Mouse (Mus musculus): ENCODE measurements around the gene Mgme1.

Mgme1 gene

DNA sequence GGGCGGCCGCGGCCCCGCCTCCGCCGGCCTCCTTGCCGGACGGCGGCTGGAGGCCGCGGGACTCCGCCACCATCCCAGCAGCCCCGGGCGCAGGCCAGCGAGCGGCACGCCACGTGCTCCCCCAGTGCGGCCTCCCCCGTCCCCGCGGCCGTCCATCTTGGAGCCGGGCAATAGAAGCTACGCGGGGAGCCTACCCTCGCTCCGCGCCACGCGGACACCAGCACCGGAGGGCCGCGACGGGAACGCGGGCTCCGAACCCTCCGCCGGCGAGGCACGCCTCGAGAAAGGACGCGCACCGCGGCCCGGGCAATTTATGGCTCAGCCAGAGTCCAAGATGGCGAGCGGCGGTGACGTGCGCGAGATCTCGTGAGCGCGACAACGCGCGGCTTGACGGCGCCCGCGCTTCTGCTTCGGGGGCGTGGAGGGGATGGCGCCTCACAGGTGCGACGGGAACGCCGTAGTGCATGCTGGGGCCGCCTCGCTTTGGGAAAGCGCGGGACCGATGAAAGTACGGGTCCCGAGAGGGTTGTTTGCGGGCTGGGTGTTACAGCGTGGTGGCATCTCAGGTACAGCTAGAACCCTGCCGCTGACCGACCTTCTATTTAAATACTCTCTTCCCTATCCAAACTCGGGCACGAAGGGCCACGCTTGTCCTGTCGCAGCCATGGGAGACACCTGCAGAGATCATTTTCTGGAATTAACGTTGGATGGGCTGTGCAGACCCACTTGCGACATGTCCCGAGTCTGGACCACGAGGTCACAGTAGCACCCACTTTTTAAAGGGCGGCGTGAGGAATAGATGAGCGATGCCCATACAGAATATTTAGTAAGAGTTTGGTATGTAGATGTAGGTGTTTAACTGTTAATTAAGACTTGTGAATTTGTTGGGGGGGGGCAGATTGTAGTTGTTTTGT is at the start of gene Mgme1, which contains the start of gene Snx5:
Mgme1 (plus strand) TSS at position 157 of the 914 bp plus-strand sequence.
Snx5 (minus strand) TSS at position 400 of the 914 bp plus-strand sequence.
- peak; percentile 95 to 96 for DNase-seq

DNA sequence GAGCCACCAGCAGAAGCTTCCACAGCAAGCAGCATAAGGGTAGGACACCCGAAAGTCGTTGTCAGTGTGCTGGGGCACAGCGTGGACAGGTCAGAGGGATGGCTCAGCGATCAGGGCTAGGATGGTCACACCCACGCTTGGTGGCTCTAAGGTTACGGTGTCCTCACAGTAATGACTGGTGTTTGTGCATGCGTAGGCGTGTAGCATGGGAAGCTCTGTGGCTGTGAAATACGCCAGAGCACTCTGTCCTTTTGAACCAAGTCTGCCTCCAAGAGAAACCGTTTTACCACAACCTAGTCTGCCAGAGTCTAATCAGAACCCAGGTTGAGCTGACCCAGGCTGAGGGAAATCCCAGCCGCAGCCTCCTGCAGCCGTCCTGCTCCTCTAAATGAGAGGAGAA is 46.1 kb upstream of the Mgme1 start:
- no peak for DNase-seq

DNA sequence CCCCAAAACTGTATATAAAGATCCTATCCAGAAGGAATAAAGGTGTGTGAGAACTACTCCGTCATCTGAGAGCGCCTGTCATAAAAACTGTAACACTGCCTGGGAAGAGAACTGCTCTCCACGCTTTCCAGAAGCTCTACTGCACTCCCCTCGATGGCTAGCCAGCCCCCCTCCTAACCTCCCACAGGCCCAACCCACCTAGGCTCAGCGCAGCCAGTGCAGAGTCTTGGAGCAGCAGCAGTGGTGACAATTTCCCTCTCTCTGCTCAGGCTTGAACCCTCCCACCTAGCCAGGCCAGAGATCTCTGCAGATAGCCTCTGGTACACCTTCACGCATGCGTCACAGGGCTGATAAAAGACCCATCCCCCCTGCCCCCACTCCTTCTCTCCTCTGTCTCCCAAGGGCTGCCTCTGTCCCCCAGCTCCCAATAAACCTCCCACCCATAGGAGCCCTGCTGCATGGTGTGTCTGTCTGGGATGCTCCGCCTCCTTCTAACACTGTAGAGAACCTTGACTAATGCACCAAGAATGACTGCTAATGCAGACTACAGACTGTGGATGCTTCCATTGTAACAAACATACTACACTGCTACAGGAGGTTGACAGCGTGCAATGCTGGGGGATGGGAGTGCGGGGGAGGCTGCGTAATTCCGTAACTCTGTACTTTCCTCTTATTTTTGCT is 43.4 kb upstream of the Mgme1 start:
- DNase-seq, result no peak

DNA sequence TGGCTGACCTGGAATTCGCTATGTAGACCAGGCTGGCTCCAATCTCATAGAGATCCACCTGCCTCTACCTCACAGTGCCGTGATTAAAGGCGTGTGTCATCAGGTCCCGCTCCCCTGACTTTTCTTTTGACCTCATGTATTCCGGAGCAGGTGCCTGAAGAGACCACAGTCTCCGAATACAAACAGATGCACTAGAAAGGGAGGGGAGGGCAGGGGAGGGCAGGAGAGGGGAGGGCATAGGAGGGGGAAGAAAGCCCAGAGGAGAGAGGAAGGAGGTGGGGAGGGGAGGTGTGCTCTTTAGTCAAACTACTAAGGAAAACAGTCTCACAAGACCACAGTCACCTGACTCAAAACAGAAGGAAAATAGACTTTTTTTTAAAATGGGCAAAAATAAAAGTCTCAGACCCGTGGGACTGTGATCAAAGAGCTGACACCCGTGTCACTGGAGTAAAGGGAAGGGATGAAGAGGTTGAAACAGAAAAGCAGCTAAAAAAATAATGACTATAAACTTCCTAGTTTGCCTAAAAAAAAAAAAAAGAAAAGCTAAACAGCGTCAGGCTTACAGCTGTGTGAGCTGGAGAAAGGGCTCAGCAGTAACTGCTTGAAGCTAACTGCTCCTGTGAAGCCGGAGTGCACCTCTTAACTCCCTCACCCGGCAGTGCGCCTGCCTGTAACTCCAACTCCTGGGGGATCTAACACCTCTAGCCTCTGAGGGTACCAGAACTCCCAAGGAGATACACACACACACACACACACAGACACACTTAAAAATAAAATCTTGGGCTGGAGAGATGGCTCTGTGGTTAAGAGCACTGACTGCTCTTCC is 41.7 kb upstream of the Mgme1 start:
- no peak for DNase-seq

DNA sequence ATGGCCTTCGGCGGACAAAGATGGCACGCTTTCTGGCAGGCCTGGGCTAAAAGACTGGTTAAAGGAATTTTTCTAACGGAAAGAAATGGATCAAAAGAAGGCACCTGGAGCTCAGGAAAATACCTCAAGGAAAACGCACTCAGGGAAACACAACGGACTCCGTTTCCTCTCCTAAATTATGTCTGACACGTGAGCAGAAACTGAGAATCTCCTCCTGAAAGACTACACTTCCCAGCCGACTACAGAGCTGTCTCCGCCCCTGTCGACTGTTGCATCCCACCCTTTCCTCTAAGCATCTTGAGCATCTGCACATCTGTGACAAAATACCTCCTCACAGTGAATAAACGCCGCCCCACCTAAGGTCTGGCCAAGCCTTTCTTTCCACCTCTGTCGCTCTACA is 40.8 kb upstream of the Mgme1 start:
- no peak for DNase-seq

DNA sequence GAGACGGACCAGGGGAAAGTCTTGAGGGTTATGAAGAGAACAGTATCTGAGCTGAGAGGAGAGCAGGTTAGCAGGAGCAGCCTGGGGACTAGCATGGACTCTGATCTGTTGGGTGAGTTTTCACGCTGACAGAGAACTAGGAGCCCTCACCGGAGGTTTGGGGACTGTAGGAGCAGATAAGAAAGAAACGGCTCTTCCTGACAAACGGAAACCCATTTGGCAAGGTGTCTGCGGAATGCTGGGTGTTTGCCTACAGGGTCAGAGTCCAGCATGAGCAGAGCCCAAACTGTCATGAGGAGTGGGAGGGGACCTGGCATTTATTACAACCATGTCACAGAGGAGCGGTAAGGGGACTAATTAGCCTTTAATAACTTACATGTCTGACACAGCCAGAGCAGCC is 40.0 kb upstream of the Mgme1 start:
- no peak for DNase-seq

DNA sequence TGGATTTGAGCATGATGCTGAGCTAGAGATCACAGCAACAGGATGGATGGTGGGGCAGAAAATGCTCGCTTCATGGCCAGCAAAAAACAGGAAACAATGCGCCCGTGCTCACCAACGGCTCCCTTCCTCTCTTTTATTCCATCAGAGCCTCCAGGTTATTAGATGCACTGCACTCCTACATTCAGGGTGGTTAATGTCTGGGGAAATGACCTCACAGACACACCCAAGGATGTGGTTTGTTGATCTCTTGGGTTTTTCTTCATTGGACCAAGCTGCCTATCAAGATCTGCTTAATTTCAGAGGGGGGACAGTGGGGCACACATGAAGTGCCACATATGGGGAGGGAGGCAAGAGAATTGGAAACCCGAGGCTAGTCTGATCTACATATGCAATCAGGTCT is 39.3 kb upstream of the Mgme1 start:
- no peak for DNase-seq

DNA sequence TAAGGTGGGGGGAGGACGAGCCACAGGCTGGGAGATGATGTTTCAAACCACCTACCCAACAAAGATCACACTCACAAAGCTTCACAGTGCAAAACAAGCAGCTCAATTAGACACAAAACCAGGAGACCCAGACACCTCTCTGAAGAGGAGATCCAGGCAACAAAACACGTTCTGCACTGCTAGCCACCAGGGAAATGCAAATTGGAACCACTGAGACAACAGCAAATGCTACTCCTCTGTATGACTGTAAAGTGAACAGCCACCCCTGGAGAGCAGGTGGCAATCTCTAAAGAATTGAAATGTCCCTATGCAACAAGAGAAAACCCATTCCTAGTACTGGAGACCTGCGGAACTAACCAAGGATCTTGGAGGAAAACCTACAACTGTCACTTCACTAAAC is 36.9 kb upstream of the Mgme1 start:
- no peak for DNase-seq

DNA sequence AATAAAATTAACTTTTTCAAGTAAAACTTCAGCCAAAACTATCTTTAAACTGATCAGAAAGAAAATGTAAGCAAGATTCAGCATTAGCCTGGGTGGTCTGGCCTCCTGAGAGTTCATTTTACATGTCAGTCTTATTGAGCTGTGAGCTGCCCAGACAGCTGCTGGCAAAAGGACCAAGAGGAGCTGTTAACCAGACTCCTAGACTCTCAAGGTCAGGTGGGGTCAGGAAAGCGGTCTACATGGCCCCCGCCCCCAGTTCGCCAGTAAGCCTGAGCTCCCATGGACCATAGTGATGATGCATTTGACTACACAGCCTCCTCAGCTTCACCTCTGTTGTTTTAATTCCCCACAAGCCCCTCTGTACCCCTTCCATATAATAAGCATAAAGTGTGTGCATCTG is 34.7 kb upstream of the Mgme1 start:
- DNase-seq, result no peak

DNA sequence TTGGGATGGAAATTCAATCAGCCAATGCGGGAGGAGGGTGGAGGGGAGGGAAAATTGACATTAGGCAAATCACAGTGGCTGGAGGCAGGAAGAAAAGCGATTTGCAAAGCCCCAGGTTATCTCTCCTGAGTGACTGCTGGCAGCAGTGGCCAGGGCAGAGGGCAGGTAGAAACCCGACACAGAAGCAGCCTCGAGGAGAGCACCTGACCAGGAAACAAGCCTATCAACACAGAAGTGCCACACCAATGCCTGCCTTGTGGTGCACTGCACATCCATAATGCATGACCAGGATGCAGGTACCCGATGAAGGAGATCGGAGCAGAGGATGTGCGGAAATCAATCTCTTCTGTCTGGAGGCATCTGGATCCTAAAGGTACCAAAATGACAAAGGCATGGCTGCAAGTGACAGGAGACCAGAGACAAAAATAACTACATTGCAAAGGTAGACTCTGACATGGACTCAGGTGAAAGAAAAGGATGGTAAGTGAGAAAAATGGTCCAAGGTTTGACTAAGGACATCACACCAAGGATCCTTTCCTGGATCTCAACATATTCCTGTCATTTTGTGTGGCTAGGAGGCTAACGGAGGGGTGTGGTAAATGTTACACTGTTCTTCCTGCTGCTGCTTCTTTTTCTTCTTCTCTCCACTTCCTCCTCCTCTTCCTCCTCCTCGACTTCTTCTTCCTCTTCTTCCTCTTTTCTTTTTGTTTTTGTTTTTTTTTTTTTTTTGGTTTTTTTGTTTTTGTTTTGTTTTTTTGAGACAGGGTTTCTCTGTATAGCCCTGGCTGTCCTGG is 33.5 kb upstream of the Mgme1 start:
- no peak for DNase-seq

DNA sequence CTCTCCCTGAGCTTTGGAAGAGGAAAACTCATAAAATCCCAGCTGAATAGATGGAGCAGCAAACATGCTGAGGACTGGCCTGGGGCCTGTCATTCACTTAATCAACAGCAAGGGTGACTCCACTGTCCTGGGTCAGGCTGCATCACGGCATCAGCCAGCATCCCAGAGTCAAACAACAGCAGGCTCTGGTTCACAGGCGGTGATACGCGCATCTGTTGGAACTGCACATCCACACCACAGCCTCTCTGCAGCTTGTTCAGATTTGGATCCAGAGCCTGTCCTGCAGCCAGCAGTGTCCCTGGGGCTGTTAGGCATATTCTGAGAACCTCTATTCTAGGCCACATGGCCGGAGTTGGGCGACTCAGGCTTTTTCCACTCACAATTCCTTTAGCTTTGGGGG is 32.1 kb upstream of the Mgme1 start:
- DNase-seq, result peak in 1 of 2 experiments; percentile 66

DNA sequence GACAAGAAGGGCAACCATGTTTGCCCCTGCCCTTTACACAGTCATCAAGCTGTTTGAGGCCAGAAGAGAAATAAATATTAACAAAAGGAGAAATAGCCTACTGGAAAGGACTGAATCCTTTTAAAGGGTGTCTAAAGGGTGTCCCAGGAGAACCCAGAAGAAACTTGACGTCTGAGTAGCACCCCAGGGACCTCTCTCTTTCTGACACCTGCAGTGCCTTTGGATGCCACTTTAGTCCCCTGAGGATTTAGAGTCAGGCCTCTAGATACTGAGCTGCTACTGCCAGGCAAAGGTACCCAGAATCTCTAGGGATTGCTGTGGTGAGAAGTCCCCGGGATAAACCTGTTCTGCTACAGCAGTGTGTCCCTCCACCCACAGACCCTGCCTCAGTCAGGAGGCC is 31.1 kb upstream of the Mgme1 start:
- DNase-seq, result no peak

DNA sequence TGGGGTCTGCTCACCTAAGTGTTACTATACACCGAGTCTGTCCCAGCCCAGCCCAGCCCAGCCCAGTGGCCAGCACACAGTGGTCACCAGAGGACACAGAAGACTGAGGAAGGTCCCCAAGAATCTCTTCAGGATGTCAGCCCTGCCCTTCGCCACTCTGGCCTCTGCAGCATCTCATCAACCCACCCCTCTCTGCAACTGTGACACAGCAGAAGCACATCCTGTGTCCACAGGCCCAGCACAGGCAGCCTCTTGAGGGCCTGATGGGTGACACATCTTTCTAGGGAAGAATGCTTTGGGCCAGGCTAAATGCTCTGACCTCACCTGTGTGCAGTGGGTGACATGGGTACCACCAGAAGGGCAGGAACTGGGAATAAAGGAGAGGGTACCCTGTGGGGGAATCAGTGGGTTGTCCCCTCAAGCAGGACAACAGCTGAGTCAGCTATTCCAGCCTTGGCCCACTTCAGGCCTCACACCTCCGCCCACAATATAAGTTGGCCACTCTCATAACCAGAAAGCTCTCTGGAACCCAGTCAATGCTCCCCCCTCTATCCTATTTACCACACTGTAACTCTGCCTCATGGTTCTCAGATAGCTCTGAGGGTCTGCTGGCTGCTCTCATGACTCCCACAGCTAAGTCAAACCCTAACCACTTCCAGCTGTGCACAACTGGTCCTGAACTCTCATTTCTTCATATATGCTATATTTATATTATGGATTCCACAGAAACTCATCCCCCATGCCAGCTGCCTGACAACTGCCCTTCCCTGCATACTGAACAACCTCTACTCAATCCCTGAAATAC is 30.2 kb upstream of the Mgme1 start:
- no peak for DNase-seq

DNA sequence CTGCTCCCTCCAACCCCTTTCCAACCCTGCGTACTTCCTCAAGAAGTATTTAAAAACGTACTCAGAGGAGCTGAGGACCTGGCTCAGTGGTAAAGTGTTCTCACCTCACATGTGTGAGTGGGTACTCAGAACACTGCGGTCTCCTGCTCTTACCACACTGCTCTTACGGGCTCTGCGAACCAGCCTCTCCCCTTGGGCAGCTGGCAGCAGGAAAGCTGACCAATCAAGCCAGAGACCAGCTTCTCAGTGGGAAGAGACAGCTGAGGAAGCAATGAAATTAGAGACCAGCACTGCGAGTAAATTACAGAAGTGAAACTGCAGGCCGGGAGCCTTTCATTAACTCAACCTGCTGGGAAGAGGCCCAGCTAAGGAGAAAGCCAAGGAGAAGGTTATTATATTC is 25.0 kb upstream of the Mgme1 start:
- DNase-seq, result peak; percentile 65 to 80

DNA sequence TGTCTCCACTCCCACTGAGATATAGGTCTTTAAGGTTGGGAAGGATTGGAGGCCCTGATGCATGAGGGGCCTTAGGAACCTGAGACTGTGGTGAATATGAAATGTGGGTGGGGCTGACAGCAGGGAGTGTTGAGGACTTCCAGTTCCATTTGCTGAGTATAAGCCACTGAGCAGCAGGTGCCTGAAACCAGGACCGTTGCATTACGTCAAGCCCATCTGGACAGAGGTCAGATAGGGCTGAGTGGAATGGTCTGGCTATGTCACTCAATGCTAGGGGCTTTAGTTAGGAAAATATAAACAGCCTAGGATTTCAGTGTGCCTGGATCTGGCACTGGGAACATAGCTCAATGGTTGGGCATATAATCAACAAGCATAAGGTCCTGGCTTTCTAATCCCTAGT is 24.2 kb upstream of the Mgme1 start:
- no peak for DNase-seq

DNA sequence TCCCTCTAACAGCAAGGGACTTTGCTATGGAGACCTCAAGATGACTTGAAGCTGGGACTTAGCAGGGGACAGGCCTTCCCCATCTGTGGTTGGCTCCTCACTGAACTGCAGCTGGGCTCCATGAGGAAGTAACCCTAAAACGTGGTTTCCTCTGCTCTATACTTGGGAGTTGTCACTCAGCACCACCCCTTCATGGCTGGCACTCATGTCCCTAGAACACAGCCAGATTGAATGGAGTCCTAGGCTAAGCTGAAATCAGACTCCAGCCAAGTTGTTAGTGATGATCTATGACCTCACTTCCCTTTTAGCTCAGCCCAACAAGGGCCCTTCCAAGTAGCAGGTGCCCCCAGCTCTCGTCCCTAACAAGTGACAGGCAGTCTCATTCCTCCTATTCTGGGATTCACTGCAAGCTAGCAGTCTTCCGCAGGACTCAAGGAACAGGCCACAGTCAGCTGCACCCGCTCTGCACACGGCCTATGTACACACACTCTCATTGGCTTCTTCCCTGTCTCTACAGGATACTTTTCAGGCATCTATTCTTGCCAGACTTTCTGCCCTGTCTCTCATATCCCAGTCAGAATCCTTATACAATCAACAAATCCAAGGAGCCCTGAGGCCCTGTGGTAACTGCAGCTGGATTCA is 23.0 kb upstream of the Mgme1 start:
- no peak for DNase-seq

DNA sequence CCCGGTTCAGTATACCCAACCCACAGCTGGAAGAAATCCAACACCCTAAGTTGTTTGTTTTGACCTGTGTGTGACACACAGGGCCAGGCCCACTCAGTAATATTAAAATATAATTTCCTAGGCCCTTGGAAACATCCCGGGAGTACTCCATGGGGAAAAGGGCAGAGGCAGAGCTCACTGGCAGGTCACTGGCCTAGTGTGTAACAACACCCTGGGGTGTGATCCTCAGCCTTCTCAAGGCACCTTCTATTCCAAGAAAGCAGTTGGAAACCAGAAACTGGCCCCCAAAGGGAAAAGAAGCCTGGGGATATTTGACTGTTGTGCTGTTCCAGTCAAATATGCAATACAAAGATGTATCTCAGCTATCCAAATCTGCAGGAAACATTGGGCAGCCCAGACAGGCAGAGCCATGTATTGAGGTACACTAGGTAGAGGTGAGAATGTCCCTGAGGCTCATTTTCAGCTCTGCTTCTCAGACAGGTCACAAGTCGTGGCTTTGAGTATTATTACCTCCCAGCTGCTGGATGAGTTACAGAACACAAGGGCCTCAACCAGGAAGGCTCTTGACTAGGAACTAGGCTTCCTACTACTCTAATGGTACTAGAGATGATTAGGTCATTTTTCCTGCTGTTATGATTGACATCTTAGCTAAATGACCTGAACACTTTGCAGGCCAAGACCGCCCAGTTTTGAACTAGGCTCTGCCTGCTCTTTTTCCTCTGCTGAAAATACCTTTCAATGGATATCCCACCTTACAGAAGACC is 21.7 kb upstream of the Mgme1 start:
- no peak for DNase-seq

DNA sequence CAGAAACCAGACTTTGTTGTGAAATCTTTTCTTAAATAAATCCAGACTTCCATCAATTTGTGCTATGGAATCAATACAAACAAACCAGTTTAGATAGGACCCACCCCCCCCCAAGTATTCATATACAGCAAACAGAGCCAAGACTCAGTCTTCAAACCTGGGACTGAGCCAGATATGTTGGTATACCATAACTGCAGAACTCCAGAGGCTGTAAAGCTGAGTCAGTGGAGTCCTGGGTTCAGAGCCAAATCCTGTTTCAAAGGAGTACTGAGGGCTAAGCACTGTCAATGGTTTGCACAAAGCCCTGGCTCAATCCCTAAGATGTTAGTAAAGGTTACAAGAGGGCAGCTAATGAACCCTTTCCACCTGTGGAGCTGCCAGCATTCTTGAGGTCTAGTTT is 20.4 kb upstream of the Mgme1 start:
- no peak for DNase-seq

DNA sequence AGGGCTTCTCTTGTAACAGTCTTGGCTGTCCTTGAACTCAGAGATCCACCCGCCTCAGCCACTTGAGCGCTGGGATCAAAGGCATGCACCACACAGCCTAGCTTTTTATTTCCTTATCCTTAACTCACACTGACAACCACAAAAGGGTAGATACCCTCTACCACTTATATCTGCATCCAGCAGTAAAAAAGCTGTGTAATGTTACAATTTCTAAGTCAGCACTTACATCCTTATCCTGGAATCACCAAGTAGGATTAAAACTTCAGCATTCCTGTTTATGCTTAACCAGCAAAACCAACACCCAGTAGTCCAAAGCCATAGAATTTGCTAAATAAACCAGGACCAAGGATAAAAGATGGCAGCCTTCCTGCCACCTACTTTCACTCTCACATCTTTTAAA is 7.6 kb upstream of the Mgme1 start:
- no peak for DNase-seq

DNA sequence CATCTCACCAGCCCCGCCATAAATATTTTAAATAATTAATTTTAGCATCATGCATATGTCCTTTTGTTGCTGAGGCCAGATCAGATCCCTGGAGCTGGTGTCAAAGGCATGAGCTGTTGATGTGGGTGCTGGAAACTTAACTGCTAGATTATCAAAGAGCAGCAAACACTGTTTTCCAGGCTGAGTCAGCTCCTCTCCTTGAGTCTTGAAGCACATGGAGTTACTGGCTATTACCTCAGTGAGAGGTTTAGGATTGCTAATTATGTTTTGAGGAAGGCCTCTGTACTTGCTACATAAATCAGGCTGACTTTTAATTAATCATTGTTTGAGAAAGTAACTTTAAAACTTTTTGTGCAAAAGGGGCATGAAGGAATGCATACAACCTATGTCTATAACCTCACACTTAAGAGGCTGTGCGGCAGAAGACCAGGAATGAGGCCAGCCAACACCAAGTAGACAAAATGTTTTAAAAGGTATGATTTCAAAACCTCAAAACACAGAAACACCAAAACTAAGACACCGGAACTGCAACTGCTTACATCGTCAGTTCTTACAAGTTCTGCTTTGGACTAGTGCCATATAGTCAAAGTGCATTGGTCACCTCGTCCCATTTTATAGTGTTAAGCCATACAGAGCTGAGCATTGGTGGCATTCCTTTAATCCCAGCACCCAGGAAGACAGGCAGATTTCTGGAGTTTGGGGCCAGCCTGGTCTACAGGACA is 5.9 kb upstream of the Mgme1 start:
- no peak for DNase-seq
